Mouse (Mus musculus): Measurements from ENCODE around the gene Armc7. TPM values are rescaled to one million over a fixed set of nuclear protein-coding genes. Genes with fewer than 3 reads are reported as not detected.
"Not testable (repeated sequence)": the region's sequence is repeated elsewhere in the genome, so short reads cannot be mapped to it uniquely, and the experiment has no call there.

The Armc7 gene
- total and polyA plus RNA-seq, 3 experiments: 6.0 to 24.4 (median 7.8) TPM

DNA sequence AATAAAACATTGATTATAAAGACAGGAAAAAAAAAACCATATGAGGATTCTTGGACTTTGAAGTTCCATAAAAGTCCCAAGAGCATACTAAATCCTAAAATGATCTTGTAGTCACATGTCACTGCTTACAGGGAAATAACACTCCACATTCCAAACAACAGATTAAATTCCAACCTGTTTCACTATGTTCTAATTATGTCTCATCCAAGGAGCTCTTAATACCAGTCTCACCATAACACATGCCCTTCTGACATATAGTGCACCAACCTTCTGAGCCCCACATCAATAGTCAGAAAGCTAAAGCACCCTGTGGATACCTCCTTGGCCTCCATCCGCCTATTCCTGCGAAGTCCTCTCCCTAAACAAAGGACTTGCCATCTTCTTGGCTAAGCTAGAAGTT lies 44.8 kb downstream of the Armc7 start:
- no peaks in the 10 kb centered on the region for H3K27me3 ChIP-seq (ENCODE audit: insufficient read depth, low read length)
- no peak for TF ChIP-seq CTCF (IDR thresholded peaks at IDR 0.05; ENCODE audit: low read depth, low read length)
- no peak for TF ChIP-seq GATA2 (IDR thresholded peaks at IDR 0.05; ENCODE audit: borderline replicate concordance, low read depth, low read length)
- TF ChIP-seq POLR2AphosphoS5 (IDR thresholded peaks at IDR 0.05; ENCODE audit: insufficient replicate concordance, low read depth, low read length): no peak
- TF ChIP-seq GATA1 (IDR thresholded peaks at IDR 0.05; ENCODE audit: borderline replicate concordance, low read length): no peak
- no peak for TF ChIP-seq TAL1 (conservative IDR thresholded peaks at IDR 0.05; ENCODE audit: low read depth, low read length)
- H3K9me3 ChIP-seq (replicated peaks): no peaks in the 10 kb centered on the region
- DNase-seq (ENCODE audit: low spot score) (no peak), ATAC-seq (ENCODE audit: extremely low read depth, insufficient number of reproducible peaks, low FRiP score, poor library complexity, severe bottlenecking) (no peak)
- H3K36me3 ChIP-seq (replicated peaks): peaks cover 41% of the 10 kb centered on the region
- H3K4me1 ChIP-seq (ENCODE audit: insufficient read depth, low read depth, low read length): peaks cover 3% of the 10 kb centered on the region
- H3K4me3 ChIP-seq (ENCODE audit: low read depth, low read length): no peak overlapping the region

DNA sequence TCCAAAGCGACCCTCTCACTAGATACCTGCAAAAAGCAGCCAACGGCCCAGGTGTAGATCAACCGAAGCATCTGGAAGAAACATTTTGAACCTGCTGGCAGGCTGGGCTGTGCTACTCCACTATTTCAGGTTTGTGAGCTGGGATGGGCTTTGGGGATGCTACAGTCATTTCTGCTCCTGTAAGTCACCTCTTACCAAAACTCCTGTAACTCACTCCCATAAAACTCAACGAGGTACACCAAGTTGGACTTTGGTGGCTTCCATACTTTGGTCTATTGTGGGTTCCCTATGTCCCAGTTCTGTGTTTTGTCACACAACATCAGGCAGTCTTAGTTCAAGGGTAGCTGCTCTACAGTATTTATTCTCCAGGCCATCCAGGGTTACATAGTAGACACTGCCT lies 45.6 kb downstream of the Armc7 start:
- TF ChIP-seq GATA2 (IDR thresholded peaks at IDR 0.05; ENCODE audit: borderline replicate concordance, low read depth, low read length): no peak
- no peak for TF ChIP-seq CTCF (IDR thresholded peaks at IDR 0.05; ENCODE audit: low read depth, low read length)
- TF ChIP-seq GATA1 (IDR thresholded peaks at IDR 0.05; ENCODE audit: borderline replicate concordance, low read length): no peak
- TF ChIP-seq POLR2AphosphoS5 (IDR thresholded peaks at IDR 0.05; ENCODE audit: insufficient replicate concordance, low read depth, low read length): no peak
- TF ChIP-seq TAL1 (conservative IDR thresholded peaks at IDR 0.05; ENCODE audit: low read depth, low read length): no peak
- no peaks in the 10 kb centered on the region for H3K27me3 ChIP-seq (ENCODE audit: insufficient read depth, low read length)
- peaks cover 49% of the 10 kb centered on the region for H3K36me3 ChIP-seq (replicated peaks)
- ATAC-seq (ENCODE audit: extremely low read depth, insufficient number of reproducible peaks, low FRiP score, poor library complexity, severe bottlenecking) (no peak), DNase-seq (ENCODE audit: low spot score) (no peak)
- no peak overlapping the region for H3K4me3 ChIP-seq (ENCODE audit: low read depth, low read length)
- H3K4me1 ChIP-seq (ENCODE audit: insufficient read depth, low read depth, low read length): peaks cover 9% of the 10 kb centered on the region; the same call in 1 of the 2 replicates
- no peaks in the 10 kb centered on the region for H3K9me3 ChIP-seq (replicated peaks)

DNA sequence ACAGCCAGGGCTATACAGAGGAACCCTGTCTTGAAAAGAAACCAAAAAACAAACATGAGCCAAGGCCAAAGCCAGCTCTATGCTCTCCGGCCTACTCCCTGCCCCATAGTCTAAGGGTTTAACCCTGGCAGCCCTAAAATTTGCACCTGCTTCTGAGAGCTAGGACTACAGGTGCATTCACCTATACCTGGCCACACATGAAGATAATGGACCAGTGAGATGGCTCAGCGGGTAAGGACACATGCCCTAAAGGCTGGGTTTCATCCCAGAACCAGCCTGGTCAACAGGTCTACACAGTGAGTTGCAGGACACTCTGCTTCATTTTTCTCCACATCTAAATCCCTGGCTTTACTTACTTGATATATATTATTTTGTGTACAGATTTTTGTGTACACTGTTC lies 46.8 kb downstream of the Armc7 start:
- DNase-seq (ENCODE audit: low spot score): no peak
- TF ChIP-seq GATA1 (IDR thresholded peaks at IDR 0.05; ENCODE audit: borderline replicate concordance, low read length): no peak
- TF ChIP-seq POLR2AphosphoS5 (IDR thresholded peaks at IDR 0.05; ENCODE audit: insufficient replicate concordance, low read depth, low read length): no peak
- no peak for TF ChIP-seq TAL1 (conservative IDR thresholded peaks at IDR 0.05; ENCODE audit: low read depth, low read length)
- TF ChIP-seq CTCF (IDR thresholded peaks at IDR 0.05; ENCODE audit: low read depth, low read length): no peak
- TF ChIP-seq GATA2 (IDR thresholded peaks at IDR 0.05; ENCODE audit: borderline replicate concordance, low read depth, low read length): no peak
- no peaks in the 10 kb centered on the region for H3K27me3 ChIP-seq (ENCODE audit: insufficient read depth, low read length)
- peaks cover 15% of the 10 kb centered on the region; the same call in 1 of the 2 replicates for H3K4me1 ChIP-seq (ENCODE audit: insufficient read depth, low read depth, low read length)
- peaks cover 61% of the 10 kb centered on the region for H3K36me3 ChIP-seq (replicated peaks)
- ATAC-seq (ENCODE audit: extremely low read depth, insufficient number of reproducible peaks, low FRiP score, poor library complexity, severe bottlenecking): no peak
- no peaks in the 10 kb centered on the region for H3K9me3 ChIP-seq (replicated peaks)
- H3K4me3 ChIP-seq (ENCODE audit: low read depth, low read length): no peak overlapping the region

DNA sequence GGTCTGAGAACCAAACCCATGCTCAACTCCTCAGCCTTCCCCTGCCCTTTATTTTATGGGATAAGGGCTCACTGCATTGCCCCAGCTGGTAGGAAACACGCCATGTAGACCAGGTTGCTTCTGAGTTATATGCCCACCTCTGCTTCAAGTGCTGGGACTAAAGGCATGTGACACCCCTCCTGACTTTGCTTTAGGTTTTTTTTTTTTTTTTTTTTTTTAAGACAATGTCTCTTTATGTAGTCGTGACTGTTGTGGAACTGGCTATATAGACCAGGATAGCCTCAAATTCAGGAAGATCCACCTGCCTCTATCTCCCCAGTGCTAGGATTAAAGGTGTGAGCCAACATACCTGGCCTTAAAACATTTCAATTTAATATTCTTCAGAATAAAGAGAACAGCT lies 47.2 kb downstream of the Armc7 start:
- no peak for TF ChIP-seq GATA1 (IDR thresholded peaks at IDR 0.05; ENCODE audit: borderline replicate concordance, low read length)
- TF ChIP-seq CTCF (IDR thresholded peaks at IDR 0.05; ENCODE audit: low read depth, low read length): no peak
- no peak for TF ChIP-seq POLR2AphosphoS5 (IDR thresholded peaks at IDR 0.05; ENCODE audit: insufficient replicate concordance, low read depth, low read length)
- no peak for TF ChIP-seq TAL1 (conservative IDR thresholded peaks at IDR 0.05; ENCODE audit: low read depth, low read length)
- no peak for TF ChIP-seq GATA2 (IDR thresholded peaks at IDR 0.05; ENCODE audit: borderline replicate concordance, low read depth, low read length)
- Histone ChIP-seq H3K9me3 (replicated peaks) (no peaks in the 10 kb centered on the region), H3K27me3 (ENCODE audit: insufficient read depth, low read length) (no peaks in the 10 kb centered on the region), H3K36me3 (replicated peaks) (peaks cover 66% of the 10 kb centered on the region), H3K4me1 (ENCODE audit: insufficient read depth, low read depth, low read length) (peaks cover 18% of the 10 kb centered on the region; the same call in 1 of the 2 replicates), H3K4me3 (ENCODE audit: low read depth, low read length) (no peak overlapping the region)
- no peak for DNase-seq (ENCODE audit: low spot score)
- no peak for ATAC-seq (ENCODE audit: extremely low read depth, insufficient number of reproducible peaks, low FRiP score, poor library complexity, severe bottlenecking)

DNA sequence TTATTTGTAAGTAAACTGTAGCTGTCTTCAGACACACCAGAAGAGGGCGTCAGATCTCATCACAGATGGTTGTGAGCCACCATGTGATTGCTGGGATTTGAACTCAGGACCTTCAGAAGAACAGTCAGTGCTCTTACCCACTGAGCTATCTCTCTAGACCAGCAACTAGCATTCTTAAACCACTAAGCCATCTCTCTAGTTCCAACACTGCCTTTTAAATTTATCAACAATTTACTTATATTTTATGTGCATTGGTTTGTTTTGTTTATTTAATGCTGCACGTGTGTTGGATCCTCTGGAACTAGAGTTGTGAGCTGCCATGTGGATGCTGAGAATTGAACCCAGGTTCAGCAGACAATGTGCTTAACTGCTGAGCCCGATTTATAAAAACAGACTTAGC lies 51.0 kb downstream of the Armc7 start:
- H3K9me3 ChIP-seq (replicated peaks); ATAC-seq (ENCODE audit: extremely low read depth, insufficient number of reproducible peaks, low FRiP score, poor library complexity, severe bottlenecking); H3K4me3 ChIP-seq (ENCODE audit: low read depth, low read length); H3K27me3 ChIP-seq (ENCODE audit: insufficient read depth, low read length); DNase-seq (ENCODE audit: low spot score): not testable (repeated sequence)
- Histone ChIP-seq H3K36me3 (replicated peaks) (peaks cover 84% of the 10 kb centered on the region), H3K4me1 (ENCODE audit: insufficient read depth, low read depth, low read length) (peaks cover 30% of the 10 kb centered on the region)

DNA sequence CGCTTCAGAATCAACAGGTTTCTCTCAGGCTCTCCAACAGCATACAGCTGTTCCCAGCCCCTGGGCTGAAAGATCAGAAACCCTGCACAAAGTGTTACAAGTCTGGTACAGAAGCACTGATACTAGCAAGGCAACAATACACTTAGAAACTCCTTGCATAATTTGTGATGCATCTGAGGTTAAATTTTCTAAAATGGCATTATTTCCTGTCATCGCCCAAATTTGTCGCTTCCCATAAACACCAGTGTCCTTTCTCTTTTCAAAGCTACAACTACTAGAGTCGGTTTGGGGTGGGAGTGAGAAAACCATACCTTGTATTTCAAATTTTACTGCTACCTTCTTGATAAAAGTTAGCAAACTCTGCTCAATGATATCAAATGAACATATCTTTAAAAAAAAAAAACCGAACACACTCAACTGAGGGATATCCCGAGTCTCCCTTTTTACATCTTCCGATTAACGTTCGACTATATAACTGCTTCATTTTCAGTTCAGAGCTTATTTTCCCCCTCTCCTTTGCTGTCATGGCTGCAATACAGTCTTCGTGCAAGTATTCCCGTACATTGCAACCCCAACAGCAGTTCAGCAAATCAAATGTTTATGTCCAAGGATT lies 59.4 kb downstream of the Armc7 start:
- no peak for DNase-seq (ENCODE audit: low spot score)
- TF ChIP-seq GATA1 (IDR thresholded peaks at IDR 0.05; ENCODE audit: borderline replicate concordance, low read length) (no peak), POLR2AphosphoS5 (IDR thresholded peaks at IDR 0.05; ENCODE audit: insufficient replicate concordance, low read depth, low read length) (no peak), CTCF (IDR thresholded peaks at IDR 0.05; ENCODE audit: low read depth, low read length) (no peak), TAL1 (conservative IDR thresholded peaks at IDR 0.05; ENCODE audit: low read depth, low read length) (no peak), GATA2 (IDR thresholded peaks at IDR 0.05; ENCODE audit: borderline replicate concordance, low read depth, low read length) (no peak)

More for the DNA sequence above, 59.4 kb downstream of the Armc7 start:
- Histone ChIP-seq H3K9me3 (replicated peaks) (no peaks in the 10 kb centered on the region), H3K4me3 (ENCODE audit: low read depth, low read length) (peak overlapping the region; percentile 92), H3K27me3 (ENCODE audit: insufficient read depth, low read length) (no peaks in the 10 kb centered on the region), H3K4me1 (ENCODE audit: insufficient read depth, low read depth, low read length) (peaks cover 39% of the 10 kb centered on the region), H3K36me3 (replicated peaks) (peaks cover 42% of the 10 kb centered on the region)
- no peak for ATAC-seq (ENCODE audit: extremely low read depth, insufficient number of reproducible peaks, low FRiP score, poor library complexity, severe bottlenecking)

All from G1E (cell line).